Mouse (Mus musculus) kidney, adult 2 months (tissue): ENCODE data around the gene Lnpk.

Source experiments
- CTCF ChIP-seq: fragments of 200-500 bp; conservative IDR thresholded peaks from 2 replicates; pipeline ENCODE4 v1.5.1; 2011; ENCODE audit warnings: low read depth, mild to moderate bottlenecking, control low read depth, low read length, moderate library complexity, mixed read lengths; ENCODE audit not compliant: insufficient read depth, insufficient read length
- POLR2A ChIP-seq: fragments of 200-500 bp; IDR thresholded peaks from one replicate; pipeline ENCODE4 v1.6.1; 2011; ENCODE audit warnings: low read depth, low read length, control low read depth

GRCm38 (mm10) chr2:74559822-74560221, 19.4 kb downstream of the Lnpk start:
- TF ChIP-seq CTCF (no peak), POLR2A (no peak)
